Mouse (Mus musculus) heart, postnatal 0 days (tissue): ENCODE data around the gene Lmln. TPM values are rescaled to one million over a fixed set of nuclear protein-coding genes. Genes with fewer than 3 reads are reported as not detected.

Source experiments
- ATAC-seq: fragments of 200-750 bp; cut with Nextera tagmentation; 2 replicates; pipeline ENCODE4 v1.8.0; 2017; ENCODE audit warnings: low read depth, moderate number of reproducible peaks, moderate library complexity; ENCODE audit not compliant: insufficient read depth
- DNase-seq: peaks from one replicate; pipeline ENCODE4 v3.0.0-alpha.2; 2016; ENCODE audit warnings: low spot score
- H3K27ac ChIP-seq: fragments of 300-500 bp; sonication (generic); 2 replicates; pipeline ENCODE4 v1.5.1; 2014; ENCODE audit warnings: low read depth, mild to moderate bottlenecking
- H3K27me3 ChIP-seq: fragments of 300-500 bp; sonication (generic); 2 replicates; pipeline ENCODE4 v1.6.1; 2014; ENCODE audit warnings: low read length, mixed read lengths; ENCODE audit not compliant: control insufficient read depth, insufficient read depth
- H3K36me3 ChIP-seq: fragments of 300-500 bp; sonication (generic); replicated peaks from 2 replicates; pipeline ENCODE4 v1.6.1; 2014; ENCODE audit warnings: low read length, mixed read lengths; ENCODE audit not compliant: control insufficient read depth, insufficient read depth
- H3K4me1 ChIP-seq: fragments of 300-500 bp; sonication (generic); 2 replicates; pipeline ENCODE4 v1.6.1; 2014; ENCODE audit warnings: antibody characterized with exemption; ENCODE audit not compliant: control insufficient read depth, insufficient read depth
- H3K4me2 ChIP-seq: fragments of 300-500 bp; sonication (generic); 2 replicates; pipeline ENCODE4 v1.6.1; 2014; ENCODE audit warnings: low read depth, mild to moderate bottlenecking, low read length, moderate library complexity
- H3K4me3 ChIP-seq: fragments of 300-500 bp; sonication (generic); 2 replicates; pipeline ENCODE4 v1.5.1; 2014; ENCODE audit warnings: low read depth, low read length
- H3K9ac ChIP-seq: fragments of 300-500 bp; sonication (generic); replicated peaks from 2 replicates; pipeline ENCODE4 v1.6.1; 2014; ENCODE audit warnings: low read depth, low read length, mixed read lengths
- H3K9me3 ChIP-seq: fragments of 300-500 bp; sonication (generic); replicated peaks from 2 replicates; pipeline ENCODE4 v1.6.1; 2016; ENCODE audit warnings: low read length; ENCODE audit not compliant: control insufficient read depth
- CTCF ChIP-seq: IDR thresholded peaks from 2 replicates; pipeline ENCODE4 v1.5.1; 2016; ENCODE audit warnings: antibody characterized with exemption, control low read depth, low read depth
- EP300 ChIP-seq: IDR thresholded peaks from 2 replicates; pipeline ENCODE4 v1.6.1; 2016; ENCODE audit warnings: antibody characterized with exemption, low read depth
- WGBS: fragments of 180-500 bp; shearing (Covaris S2); extraction: QIAGEN DNeasy Blood & Tissue Kit; methylation state at CpG from one replicate; pipeline ENCODE4 v1.1.7; 2014; 5-methylcytosine and 5-hydroxymethylcytosine counted together
- polyA plus RNA-seq: library from polyadenylated mRNA; unstranded; fragments of >200 nt; fragmentation: Nextera tagmentation; extraction: Ambion mirVana; gene quantifications from 2 replicates; pipeline ENCODE4 v1.2.1, GENCODE M21; 2015
- total RNA-seq: library from RNA; depleted of rRNA; stranded (reverse); fragments of >200 nt; gene quantifications from 2 replicates; pipeline ENCODE4 v1.2.3, GENCODE M21; 2014; ENCODE audit warnings: low replicate concordance

Lmln gene
- total and polyA plus RNA-seq, 2 experiments from 2014 or later, result 1.1 to 3.5 TPM

DNA sequence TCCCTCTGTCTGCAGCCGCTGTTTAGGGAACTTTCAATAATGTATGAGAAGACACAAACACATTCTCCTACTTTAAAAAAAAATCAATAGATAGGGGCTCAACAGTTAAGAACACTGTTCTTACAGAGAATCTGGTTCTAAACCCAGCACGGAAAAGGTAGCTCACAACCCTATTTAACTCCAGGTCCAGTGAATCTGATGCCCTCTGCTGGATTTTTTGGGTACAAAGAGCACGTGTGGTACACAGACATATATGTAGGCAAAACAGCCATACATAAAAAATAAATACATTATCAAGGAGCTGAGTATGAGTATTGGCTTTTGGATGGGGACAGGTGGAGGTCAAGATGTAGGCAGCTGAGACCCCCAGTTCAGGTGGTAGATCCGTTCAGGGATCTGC is 92.7 kb downstream of the Lmln start:
- no peaks in the 10 kb centered on the region for H3K9me3 ChIP-seq
- 42% methylated on average over 4 of the region's 4 CpGs for WGBS
- DNase-seq (peak; percentile 30), ATAC-seq (no peak)
- H3K36me3 ChIP-seq, result no peaks in the 10 kb centered on the region
- H3K27me3 ChIP-seq, result no peaks in the 10 kb centered on the region
- no peak overlapping the region for H3K4me2 ChIP-seq
- TF ChIP-seq CTCF (peak; percentile 59), EP300 (no peak)
- H3K27ac ChIP-seq, result no peak overlapping the region
- H3K4me3 ChIP-seq, result no peak overlapping the region
- H3K9ac ChIP-seq, result no peak overlapping the region
- no peaks in the 10 kb centered on the region for H3K4me1 ChIP-seq

DNA sequence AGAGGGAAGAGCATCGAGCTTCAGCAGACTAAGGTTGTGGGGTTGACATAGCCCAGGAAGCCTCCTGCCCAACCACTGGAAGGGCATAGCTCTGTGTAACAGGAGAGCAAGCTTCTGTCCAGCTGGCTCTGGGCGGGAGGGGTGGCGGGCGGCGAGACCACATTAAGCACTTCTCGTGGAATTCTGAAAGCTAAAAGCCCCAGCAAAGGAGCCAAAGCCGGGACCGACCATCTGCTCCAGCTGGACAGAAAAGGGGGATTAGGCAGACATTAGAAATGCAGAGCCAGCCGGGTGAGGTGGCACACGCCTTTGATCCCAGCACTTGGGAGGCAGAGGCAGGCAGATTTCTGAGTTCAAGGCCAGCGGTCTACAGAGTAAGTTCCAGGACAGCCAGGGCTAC is 95.7 kb downstream of the Lmln start:
- H3K27me3 ChIP-seq, result no peaks in the 10 kb centered on the region
- WGBS, result 93% methylated on average over 11 of the region's 11 CpGs
- ATAC-seq (no peak), DNase-seq (no peak)
- no peak overlapping the region for H3K27ac ChIP-seq
- H3K9me3 ChIP-seq, result 0 out of 2 replicates have a peak, but pooled peaks cover 2% of the 10 kb centered on the region
- H3K4me1 ChIP-seq, result no peaks in the 10 kb centered on the region
- no peaks in the 10 kb centered on the region for H3K36me3 ChIP-seq
- H3K9ac ChIP-seq, result no peak overlapping the region
- H3K4me2 ChIP-seq, result no peak overlapping the region
- no peak overlapping the region for H3K4me3 ChIP-seq
- TF ChIP-seq EP300 (no peak), CTCF (no peak)

DNA sequence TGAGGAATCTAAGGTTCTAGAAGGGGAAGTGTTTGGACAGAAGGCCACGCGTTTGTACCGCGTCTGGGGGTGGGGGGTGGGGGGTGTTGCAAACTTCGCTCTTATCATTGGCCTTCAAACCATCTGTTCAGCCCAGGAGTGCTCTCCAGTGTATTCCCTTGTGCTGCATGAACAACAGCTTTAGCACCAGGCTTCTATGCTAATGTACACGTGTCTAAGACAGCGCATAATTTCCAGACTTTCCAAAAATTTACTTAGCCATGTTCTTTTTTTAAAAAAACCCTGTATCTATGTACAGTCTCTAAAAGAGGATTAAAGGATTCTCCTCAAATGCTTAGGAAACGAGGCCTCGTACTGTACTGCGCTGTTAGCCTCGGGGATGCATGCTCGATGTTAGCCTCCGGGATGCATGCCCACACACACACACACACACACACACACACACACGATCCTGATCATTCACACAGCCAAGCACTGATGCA is 96.3 kb downstream of the Lmln start:
- Histone ChIP-seq H3K9ac (no peak overlapping the region), H3K4me2 (no peak overlapping the region), H3K36me3 (no peaks in the 10 kb centered on the region), H3K4me1 (0 out of 2 replicates have a peak, but pooled peaks cover 3% of the 10 kb centered on the region), H3K27ac (no peak overlapping the region), H3K27me3 (no peaks in the 10 kb centered on the region), H3K9me3 (0 out of 2 replicates have a peak, but pooled peaks cover 2% of the 10 kb centered on the region), H3K4me3 (no peak overlapping the region)
- no peak for TF ChIP-seq EP300
- TF ChIP-seq CTCF, result no peak
- 82% methylated on average over 14 of the region's 14 CpGs for WGBS
- ATAC-seq (no peak), DNase-seq (no peak)

DNA sequence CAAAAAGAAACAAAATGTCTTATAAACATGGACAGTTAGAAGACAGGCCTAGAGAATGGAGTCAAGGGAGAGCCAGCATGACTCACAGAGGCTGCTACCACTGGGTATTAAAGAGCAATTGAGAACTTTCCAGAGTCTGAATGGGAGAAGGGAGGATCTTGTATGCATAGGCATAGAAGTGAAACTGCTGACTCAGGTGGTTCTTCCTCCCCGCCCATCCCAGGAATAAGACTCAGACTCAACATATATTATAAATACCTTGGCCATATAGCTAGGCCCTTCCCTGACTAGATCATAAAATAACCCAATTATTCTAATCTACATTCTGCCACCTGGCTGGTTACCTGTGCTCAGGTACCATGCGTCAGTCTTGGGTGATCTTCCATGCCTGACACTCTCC is 97.0 kb downstream of the Lmln start:
- no peaks in the 10 kb centered on the region for H3K27me3 ChIP-seq
- ATAC-seq, result no peak
- H3K27ac ChIP-seq, result no peak overlapping the region
- no peaks in the 10 kb centered on the region for H3K36me3 ChIP-seq
- DNase-seq, result no peak
- no peak overlapping the region for H3K4me2 ChIP-seq
- H3K4me3 ChIP-seq, result no peak overlapping the region
- WGBS, result 92% methylated on average over 2 of the region's 2 CpGs
- H3K9me3 ChIP-seq, result 0 out of 2 replicates have a peak, but pooled peaks cover 2% of the 10 kb centered on the region
- no peak overlapping the region for H3K9ac ChIP-seq
- 0 out of 2 replicates have a peak, but pooled peaks cover 3% of the 10 kb centered on the region for H3K4me1 ChIP-seq
- TF ChIP-seq EP300, result no peak
- TF ChIP-seq CTCF, result no peak

DNA sequence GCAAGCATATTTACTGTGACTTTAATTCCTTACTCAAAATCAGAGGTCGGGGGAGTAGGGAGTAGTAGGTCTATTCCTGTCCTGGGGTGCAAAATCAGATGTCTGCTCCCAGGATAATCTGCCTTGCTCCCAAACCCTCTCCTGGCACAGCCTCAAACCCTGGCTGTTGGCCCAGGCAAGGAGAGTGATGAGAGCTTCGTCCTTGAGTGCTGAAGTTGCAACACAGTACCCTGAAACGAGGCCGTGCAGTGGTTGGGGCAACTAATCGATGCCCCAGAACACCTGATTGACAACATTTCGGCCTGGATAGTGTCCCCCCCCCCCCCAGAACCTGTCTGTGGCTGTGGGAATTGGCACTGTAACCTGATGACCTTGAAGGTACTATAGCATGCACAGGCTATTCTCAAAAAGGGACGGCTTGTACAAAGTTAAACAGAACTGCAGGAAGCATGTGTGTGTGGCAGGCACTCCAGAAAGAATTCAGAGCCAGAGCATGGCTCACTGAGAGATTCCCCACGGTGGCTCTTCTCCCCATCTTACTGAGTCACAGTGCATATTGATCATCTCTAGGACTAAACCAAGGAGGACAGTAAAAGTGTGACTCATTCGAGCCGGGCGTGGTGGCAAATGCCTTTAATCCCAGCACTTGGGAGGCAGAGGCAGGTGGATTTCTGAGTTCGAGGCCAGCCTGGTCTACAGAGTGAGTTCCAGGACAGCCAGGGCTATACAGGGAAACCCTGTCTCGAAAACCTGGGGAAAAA is 101.2 kb downstream of the Lmln start:
- no peak overlapping the region for H3K4me3 ChIP-seq
- 0 out of 2 replicates have a peak, but pooled peaks cover 2% of the 10 kb centered on the region for H3K9me3 ChIP-seq
- peak overlapping the region; percentile 69 for H3K27ac ChIP-seq
- TF ChIP-seq CTCF, result no peak
- TF ChIP-seq EP300, result no peak
- no peak overlapping the region for H3K9ac ChIP-seq
- DNase-seq (peak; percentile 50), ATAC-seq (peak; percentile 80)
- H3K36me3 ChIP-seq, result no peaks in the 10 kb centered on the region
- WGBS, result 44% methylated on average over 13 of the region's 13 CpGs
- H3K27me3 ChIP-seq, result no peaks in the 10 kb centered on the region
- H3K4me2 ChIP-seq, result 0 out of 2 replicates have a peak overlapping the region, but pooled peaks have one; percentile 4
- H3K4me1 ChIP-seq, result 0 out of 2 replicates have a peak, but pooled peaks cover 3% of the 10 kb centered on the region
